Mouse (Mus musculus): ENCODE results near the gene Ndufa7. TPM values are rescaled to one million over a fixed set of nuclear protein-coding genes. Genes with fewer than 3 reads are reported as not detected.

Ndufa7 gene
- polyA plus RNA-seq (2021; fragmentation: Nextera tagmentation), result 965 and 1,137 TPM in 2 replicates
- long read RNA-seq, experiment 1, transcript Ndufa7-201 (4 exons, 528 nt), result major isoform, 272 of 295 reads
- long read RNA-seq, experiment 1, transcript Ndufa7-202 (3 exons, 438 nt), result minor isoform, 5 of 295 reads
- long read RNA-seq, experiment 1, partial matches to known transcripts, result 1 of 295 reads
- long read RNA-seq, experiment 1, other reads (novel, unspliced or antisense), result 11 of 295 reads
- long read RNA-seq, experiment 2, transcript Ndufa7-201 (4 exons, 528 nt), result major isoform, 20 of 20 reads
- long read RNA-seq, experiment 2, partial matches to known transcripts, result 0 of 20 reads
- long read RNA-seq, experiment 2, other reads (novel, unspliced or antisense), result 0 of 20 reads

DNA sequence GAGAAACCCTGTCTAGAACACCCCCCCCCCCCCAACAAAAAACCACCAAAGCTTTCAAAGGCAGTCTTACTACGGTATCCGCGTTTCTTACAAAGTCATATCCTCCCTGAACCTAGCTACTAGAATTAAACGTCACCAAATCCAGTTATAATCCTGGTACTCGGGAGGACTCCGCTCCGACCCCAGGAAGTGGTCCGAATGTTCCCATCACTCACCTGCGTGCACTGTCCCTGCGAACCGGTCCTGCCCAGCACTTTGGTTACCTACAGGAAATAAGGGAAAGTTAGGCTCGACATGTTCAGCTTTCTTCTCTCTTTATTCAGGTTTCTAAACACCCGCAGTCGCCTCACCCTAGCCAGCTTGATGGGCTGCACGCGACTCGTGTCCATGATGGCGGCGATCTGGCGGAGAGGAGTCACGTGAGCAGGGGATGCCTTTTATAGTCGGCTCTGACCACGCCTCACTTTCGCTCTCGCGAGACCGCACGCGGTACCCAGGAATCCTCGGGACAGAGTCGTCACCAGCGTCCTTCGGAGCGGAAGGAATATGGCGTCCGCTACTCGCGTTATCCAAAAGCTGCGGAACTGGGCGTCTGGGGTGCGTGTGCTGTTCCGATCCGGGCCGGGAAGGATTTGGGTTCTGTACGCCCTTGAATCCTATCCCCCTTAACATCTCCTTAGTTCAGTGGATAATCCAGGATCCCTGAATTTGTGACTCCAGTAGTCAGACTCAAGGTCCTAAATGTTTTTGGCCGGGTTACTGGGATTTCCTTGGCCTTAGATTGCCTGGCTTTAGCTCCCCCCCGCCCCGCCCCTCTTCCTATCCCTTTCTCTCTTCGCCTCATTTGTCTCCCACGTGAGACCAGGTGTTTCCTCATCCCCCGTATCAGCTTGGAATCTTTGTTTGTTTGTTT, at the start of gene Ndufa7, which contains the start of gene Rps28:
TSS of gene Ndufa7 (plus strand) at position 489 of the 913 bp plus-strand sequence.
TSS of gene Rps28 (minus strand) at position 479 of the 913 bp plus-strand sequence.

GRCm38 (mm10) chr17:33781124-33781977, 43.0 kb upstream of the Ndufa7 start, which contains the start of gene Angptl4:
Gene Angptl4, minus strand, starts transcription at chr17:33781830.

DNA sequence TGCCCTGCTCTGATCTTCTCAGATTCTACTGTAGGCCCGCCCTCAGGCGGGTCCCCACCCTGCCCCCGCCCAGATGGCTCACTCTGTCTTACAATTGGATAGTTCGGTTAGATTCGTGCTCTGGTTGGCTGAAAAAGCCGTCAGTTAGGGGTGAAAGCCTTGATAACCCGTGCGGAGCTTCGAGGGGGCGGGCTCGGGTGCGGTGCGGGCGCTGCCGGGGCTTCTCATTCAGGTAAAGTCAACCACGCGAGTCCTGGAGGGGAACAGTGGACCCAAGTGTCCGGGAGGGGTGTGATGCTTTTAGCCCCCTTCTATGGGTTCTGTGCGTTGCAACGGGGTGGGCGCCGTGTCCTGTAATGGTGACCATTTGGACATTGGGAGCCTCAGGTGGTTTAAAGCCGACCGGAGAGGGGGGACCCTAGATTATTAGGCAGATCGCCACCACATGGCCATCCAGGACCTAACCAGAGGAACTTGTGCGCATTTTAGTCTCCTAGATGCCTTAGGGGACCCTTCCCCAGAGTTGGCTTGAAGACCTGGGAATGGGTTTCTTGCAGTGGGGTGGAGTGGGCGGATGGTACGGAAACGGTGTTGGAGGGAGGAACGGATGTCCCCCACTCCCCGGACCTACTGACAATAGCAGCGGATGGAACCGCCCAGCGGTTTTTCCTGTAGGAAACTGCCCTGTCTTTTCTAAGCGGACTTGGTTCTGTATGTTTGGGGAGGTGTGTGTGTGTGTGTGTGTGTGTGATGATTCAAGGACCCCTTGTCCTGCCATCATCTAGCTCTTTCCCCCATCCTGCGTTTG, 13.8 kb upstream of the Ndufa7 start, which contains the start of gene Kank3:
TSS of gene Kank3 (plus strand) at position 186 of the 808 bp plus-strand sequence.

GRCm38 (mm10) chr17:33842966-33843795, 18.8 kb downstream of the Ndufa7 start, which contains the start of gene Cd320:
Gene Cd320, plus strand, starts transcription at chr17:33843091.

GRCm38 (mm10) chr17:33873537-33873936, 49.2 kb downstream of the Ndufa7 start, which contains the start of gene Gm7029:
Gene Gm7029, plus strand, starts transcription at chr17:33873837.

Small RNA genes lying within 50 kb of the gene (microRNA-seq; reads per million reads assigned to microRNA genes)
- gene Gm27740, result not detected

Other genes starting within 250 kb of the Ndufa7 start
- 34.0 and 41.5 TPM in 2 replicates for gene Zfp414, start 195.5 kb upstream of the Ndufa7 start, polyA plus RNA-seq (2021; fragmentation: Nextera tagmentation)
- gene Pram1, start 186.5 kb upstream of the Ndufa7 start, polyA plus RNA-seq (2021; fragmentation: Nextera tagmentation), result 0.09 TPM in 1 of 2 replicates, not detected in the other
- gene Hnrnpm, start 137.7 kb upstream of the Ndufa7 start, polyA plus RNA-seq (2021; fragmentation: Nextera tagmentation), result 45.8 and 55.2 TPM in 2 replicates
- gene March2, start 105.9 kb upstream of the Ndufa7 start, polyA plus RNA-seq (2021; fragmentation: Nextera tagmentation), result 33.7 and 36.0 TPM in 2 replicates
- 642 and 757 TPM in 2 replicates for gene Rab11b, start 64.0 kb upstream of the Ndufa7 start, polyA plus RNA-seq (2021; fragmentation: Nextera tagmentation)
- 4.1 and 4.8 TPM in 2 replicates for gene Angptl4, start 42.7 kb upstream of the Ndufa7 start, polyA plus RNA-seq (2021; fragmentation: Nextera tagmentation)
- 18.6 and 21.5 TPM in 2 replicates for gene Kank3, start 14.1 kb upstream of the Ndufa7 start, polyA plus RNA-seq (2021; fragmentation: Nextera tagmentation)
- 3,625 and 3,721 TPM in 2 replicates for gene Rps28, start within 50 bp of the Ndufa7 start, polyA plus RNA-seq (2021; fragmentation: Nextera tagmentation)
- gene Cd320, start 18.5 kb downstream of the Ndufa7 start, polyA plus RNA-seq (2021; fragmentation: Nextera tagmentation), result 51.3 and 62.0 TPM in 2 replicates
- not detected in 2 replicates for gene Gm7029, start 49.3 kb downstream of the Ndufa7 start, polyA plus RNA-seq (2021; fragmentation: Nextera tagmentation)
- 0.51 TPM in 1 of 2 replicates, not detected in the other for gene Kifc1, start 66.1 kb downstream of the Ndufa7 start, polyA plus RNA-seq (2021; fragmentation: Nextera tagmentation)
- gene Platr17, start 80.6 kb downstream of the Ndufa7 start, polyA plus RNA-seq (2021; fragmentation: Nextera tagmentation), result 0.60 and 0.75 TPM in 2 replicates
- 18.8 and 19.0 TPM in 2 replicates for gene Daxx, start 84.8 kb downstream of the Ndufa7 start, polyA plus RNA-seq (2021; fragmentation: Nextera tagmentation)
- 28.3 and 30.0 TPM in 2 replicates for gene Tapbp, start 91.3 kb downstream of the Ndufa7 start, polyA plus RNA-seq (2021; fragmentation: Nextera tagmentation)
- 4.5 and 4.6 TPM in 2 replicates for gene Zbtb22, start 91.3 kb downstream of the Ndufa7 start, polyA plus RNA-seq (2021; fragmentation: Nextera tagmentation)
- 4.3 and 4.4 TPM in 2 replicates for gene Rgl2, start 105.0 kb downstream of the Ndufa7 start, polyA plus RNA-seq (2021; fragmentation: Nextera tagmentation)
- gene Pfdn6, start 115.8 kb downstream of the Ndufa7 start, polyA plus RNA-seq (2021; fragmentation: Nextera tagmentation), result 105 and 106 TPM in 2 replicates
- 5.0 and 6.5 TPM in 2 replicates for gene Wdr46, start 116.1 kb downstream of the Ndufa7 start, polyA plus RNA-seq (2021; fragmentation: Nextera tagmentation)
- 2.0 and 2.1 TPM in 2 replicates for gene B3galt4, start 126.9 kb downstream of the Ndufa7 start, polyA plus RNA-seq (2021; fragmentation: Nextera tagmentation)
- 48.0 and 48.1 TPM in 2 replicates for gene Vps52, start 131.2 kb downstream of the Ndufa7 start, polyA plus RNA-seq (2021; fragmentation: Nextera tagmentation)
- 812 and 816 TPM in 2 replicates for gene Rps18, start 131.4 kb downstream of the Ndufa7 start, polyA plus RNA-seq (2021; fragmentation: Nextera tagmentation)
- 37.2 and 44.8 TPM in 2 replicates for gene H2-K1, start 175.8 kb downstream of the Ndufa7 start, polyA plus RNA-seq (2021; fragmentation: Nextera tagmentation)
- gene Ring1, start 200.1 kb downstream of the Ndufa7 start, polyA plus RNA-seq (2021; fragmentation: Nextera tagmentation), result 3.7 TPM in 2 replicates
- gene H2-Ke6, start 203.5 kb downstream of the Ndufa7 start, polyA plus RNA-seq (2021; fragmentation: Nextera tagmentation), result 42.0 and 44.5 TPM in 2 replicates
- 68.1 and 70.9 TPM in 2 replicates for gene Slc39a7, start 207.1 kb downstream of the Ndufa7 start, polyA plus RNA-seq (2021; fragmentation: Nextera tagmentation)
- gene Rxrb, start 207.2 kb downstream of the Ndufa7 start, polyA plus RNA-seq (2021; fragmentation: Nextera tagmentation), result 10.4 and 11.9 TPM in 2 replicates
- gene Col11a2, start 214.9 kb downstream of the Ndufa7 start, polyA plus RNA-seq (2021; fragmentation: Nextera tagmentation), result 0.26 and 0.31 TPM in 2 replicates